Comparison of ENCODE assay signal across 8 mouse cellular contexts in the genomic region with DNA sequence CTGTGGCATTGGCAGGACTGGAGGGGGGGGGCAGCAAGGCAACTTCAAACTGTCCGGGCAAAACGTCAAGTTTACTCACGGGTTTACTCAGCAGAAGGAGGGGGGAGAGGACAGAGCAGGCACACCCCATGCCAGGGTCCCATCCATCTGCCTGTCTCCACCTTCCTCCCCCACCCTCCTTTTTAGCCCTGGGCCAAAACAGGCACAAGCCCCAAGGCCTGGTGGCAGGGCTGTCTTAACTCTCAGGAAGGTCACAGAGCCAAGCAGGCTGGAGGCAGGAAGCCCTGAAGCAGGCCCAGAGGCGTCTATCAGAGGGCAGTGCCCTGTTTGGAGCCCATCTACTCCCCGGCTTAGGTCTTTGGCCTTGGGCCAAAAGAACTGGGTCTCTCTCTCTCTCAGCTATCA. TPM values are rescaled to one million over a fixed set of nuclear protein-coding genes. Genes with fewer than 3 reads are reported as not detected.
A peak's percentile ranks its signal among the peaks of the same experiment; 100 is the strongest.
DNase-seq lines count a peak whose midpoint lies in the region; ATAC-seq and TF ChIP-seq lines count a peak whose summit lies in the region.

No protein-coding gene starts in this region.

- H3K79me2 ChIP-seq in CH12.LX (replicated peaks; ENCODE audit: control insufficient read depth, extremely low read depth, insufficient read depth, poor library complexity, severe bottlenecking) = peaks cover 39% of the 10 kb centered on the region

- H3K4me1 ChIP-seq in CH12.LX (ENCODE audit: control insufficient read depth in 1 of 2, insufficient read depth in 2 of 2) = peaks cover 6 to 54% of the 10 kb centered on the region in 2 experiments

- TF ChIP-seq EP300 in CH12.LX (IDR thresholded peaks at IDR 0.05; ENCODE audit: low read length) = no peak

- H3K27me3 ChIP-seq in CH12.LX (replicated peaks) = no peaks in the 10 kb centered on the region

- TF ChIP-seq CTCF in layer of hippocampus, adult 2 months (conservative IDR thresholded peaks at IDR 0.05) = no peak
- no peak for TF ChIP-seq CTCF in CH12.LX (conservative IDR thresholded peaks at IDR 0.05 in 1 of 2, IDR thresholded peaks at IDR 0.05 in 1 of 2; ENCODE audit: low read depth in 2 of 2, low read length in 2 of 2)

- H3K9ac ChIP-seq in CH12.LX (ENCODE audit: insufficient read depth, low read depth) = peak overlapping the region; percentile 97

- no peak for DNase-seq in layer of hippocampus, adult 2 months (ENCODE audit: low spot score in 2 of 2)
- DNase-seq in layer of hippocampus, adult 9-10 months (ENCODE audit: low spot score) = no peak
- DNase-seq in CH12.LX (ENCODE audit: extremely low read depth) = no peak
- DNase-seq in cerebellum, adult 9-10 months = peak; percentile 71
- DNase-seq in heart, postnatal 14 days = peak; percentile 45 to 61
- DNase-seq in lung, postnatal 36 days = peak; percentile 51
- no peak for DNase-seq in c-Kit-positive CD71-positive TER-119-positive erythroid progenitor cells, embryonic 14.5 days (ENCODE audit: low spot score)

- no peak for ATAC-seq in erythroid progenitor cell, adult 5-6 weeks (replicated peaks; ENCODE audit: low FRiP score, poor library complexity, severe bottlenecking)

- TF ChIP-seq POLR2A in CH12.LX (IDR thresholded peaks at IDR 0.05; ENCODE audit: low read depth, low read length) = no peak

- H3K27ac ChIP-seq in layer of hippocampus, adult 2 months = peak overlapping the region; percentile 92
- peak overlapping the region; percentile 99 for H3K27ac ChIP-seq in CH12.LX (ENCODE audit: insufficient read depth, low read depth)

- peaks cover 0 to 4% of the 10 kb centered on the region in 2 experiments for H3K36me3 ChIP-seq in CH12.LX (replicated peaks in 1 of 2; ENCODE audit: control insufficient read depth in 1 of 2, insufficient read depth in 1 of 2, low read length in 1 of 2)

- in situ Hi-C loops in CH12.LX (cut with MboI; ENCODE audit: low pct_ligation_motif_present, low pct_unique_long_range_greater_than_20kb, low sequenced_read_pairs) = no loop called here

- no peak for TF ChIP-seq RAD21 in CH12.LX (IDR thresholded peaks at IDR 0.05; ENCODE audit: low read depth, low read length)

- intact Hi-C loops in heart, postnatal 14 days (cut with DNase I) = no loop called here

- H3K9me3 ChIP-seq in CH12.LX (replicated peaks; ENCODE audit: low read length) = no peaks in the 10 kb centered on the region

- peak overlapping the region; percentile 79 for H3K4me2 ChIP-seq in CH12.LX (ENCODE audit: insufficient read depth, low read depth, poor library complexity, severe bottlenecking)

- H3K4me3 ChIP-seq in layer of hippocampus, adult 2 months = no peak overlapping the region; the same call in 1 of the 2 replicates
- H3K4me3 ChIP-seq in CH12.LX (replicated peaks in 1 of 3; ENCODE audit: low read depth in 2 of 3, low read length in 2 of 3, poor library complexity in 1 of 3) = peak overlapping the region; percentile 51 to 59 (median 54)

- dilution Hi-C loops in CH12.LX (cut with MboI; ENCODE audit: extremely low pct_ligation_motif_present, extremely low pct_unique_long_range_greater_than_20kb, low sequenced_read_pairs) = no loop called here

TF ChIP-seq in CH12.LX, 34 proteins besides CTCF, POLR2A, EP300 and RAD21:
- TF ChIP-seq JUND (conservative IDR thresholded peaks at IDR 0.05; ENCODE audit: low read depth, low read length) (no peak), SIN3A (IDR thresholded peaks at IDR 0.05; ENCODE audit: low read length) (0 out of 2 replicates have a peak, but pooled peaks have one; percentile 0), GABPA (IDR thresholded peaks at IDR 0.05; ENCODE audit: insufficient replicate concordance, low read depth, low read length) (no peak), BHLHE40 (IDR thresholded peaks at IDR 0.05; ENCODE audit: low read depth, low read length) (peak; percentile 7; the same call in 1 of the 2 replicates), ZNF384 (IDR thresholded peaks at IDR 0.05; ENCODE audit: low read depth, low read length) (no peak), ETS1 (conservative IDR thresholded peaks at IDR 0.05; ENCODE audit: low read depth, low read length) (no peak), IRF4 (IDR thresholded peaks at IDR 0.05; ENCODE audit: low read depth, low read length) (peak; percentile 74), ZMIZ1 (IDR thresholded peaks at IDR 0.05; ENCODE audit: low read depth, low read length) (no peak), MYC (IDR thresholded peaks at IDR 0.05; ENCODE audit: low read depth, low read length) (no peak)

RNA-seq across cellular contexts. Expression of gene Zbtb7b, which starts 4.5 kb away (rescaled TPM):
- 10 to 100 TPM; 11.3 to 13.4 TPM for total RNA-seq in layer of hippocampus, adult 2 months (2021)
- total RNA-seq in CH12.LX (2012; rRNA removed) (31.6 and 34.2 TPM in 2 replicates), CH12.LX (2014; rRNA removed) (11.9 and 12.7 TPM in 2 replicates)
- polyA plus RNA-seq in CH12.LX (2012; ENCODE audit: insufficient read length, low read depth) = 27.6 and 32.4 TPM in 2 replicates
- 10 to 100 TPM; 18.4 to 27.3 TPM for total RNA-seq in heart, postnatal 14 days (2021)
- total RNA-seq in erythroid progenitor cell, adult 5-6 weeks (2015; ENCODE audit: low replicate concordance) = 2.1 and 7.9 TPM in 2 replicates
- total RNA-seq in erythroid progenitor cell, adult 5-6 weeks (2017; ENCODE audit: low replicate concordance) = 5.1 and 8.9 TPM in 2 replicates

RNA-seq across cellular contexts. Expression of gene Lenep, which starts 12.5 kb away (rescaled TPM):
- 1 to 10 TPM; 5.8 to 7.1 TPM for total RNA-seq in layer of hippocampus, adult 2 months (2021)
- total RNA-seq in CH12.LX (2012; rRNA removed) = not detected in 2 replicates
- total RNA-seq in CH12.LX (2014; rRNA removed) = not detected in 2 replicates
- not detected in 2 replicates for polyA plus RNA-seq in CH12.LX (2012; ENCODE audit: insufficient read length, low read depth)
- total RNA-seq in heart, postnatal 14 days (2021) = under 1 TPM in 1 of 2 experiments, not detected in 1; 0.98 TPM
- 1.4 TPM in 1 of 2 replicates, not detected in the other for total RNA-seq in erythroid progenitor cell, adult 5-6 weeks (2015; ENCODE audit: low replicate concordance)
- not detected in 2 replicates for total RNA-seq in erythroid progenitor cell, adult 5-6 weeks (2017; ENCODE audit: low replicate concordance)

RNA-seq across cellular contexts. Expression of gene Flad1, which starts 21.6 kb away (rescaled TPM):
- 10 to 100 TPM; 37.2 to 39.8 TPM for total RNA-seq in layer of hippocampus, adult 2 months (2021)
- total RNA-seq in CH12.LX (2012; rRNA removed) = 26.9 and 29.0 TPM in 2 replicates
- total RNA-seq in CH12.LX (2014; rRNA removed) = 28.7 and 31.1 TPM in 2 replicates
- polyA plus RNA-seq in CH12.LX (2012; ENCODE audit: insufficient read length, low read depth) = 25.9 and 26.0 TPM in 2 replicates
- total RNA-seq in heart, postnatal 14 days (2021) = 10 to 100 TPM; 44.7 to 46.1 TPM
- 1.1 and 5.4 TPM in 2 replicates for total RNA-seq in erythroid progenitor cell, adult 5-6 weeks (2015; ENCODE audit: low replicate concordance)
- total RNA-seq in erythroid progenitor cell, adult 5-6 weeks (2017; ENCODE audit: low replicate concordance) = 0.68 and 1.3 TPM in 2 replicates

RNA-seq across cellular contexts. Expression of gene Dcst1, which starts 25.1 kb away (rescaled TPM):
- total RNA-seq in layer of hippocampus, adult 2 months (2021) = not detected
- 0.04 and 0.21 TPM in 2 replicates for total RNA-seq in CH12.LX (2012; rRNA removed)
- not detected in 2 replicates for total RNA-seq in CH12.LX (2014; rRNA removed)
- polyA plus RNA-seq in CH12.LX (2012; ENCODE audit: insufficient read length, low read depth) = 0.10 and 0.53 TPM in 2 replicates
- total RNA-seq in heart, postnatal 14 days (2021) = under 1 TPM; 0.22 to 0.48 TPM
- total RNA-seq in erythroid progenitor cell, adult 5-6 weeks (2015; ENCODE audit: low replicate concordance) = not detected in 2 replicates
- not detected in 2 replicates for total RNA-seq in erythroid progenitor cell, adult 5-6 weeks (2017; ENCODE audit: low replicate concordance)

RNA-seq across cellular contexts. Expression of gene Cks1b, which starts 28.1 kb away (rescaled TPM):
- total RNA-seq in layer of hippocampus, adult 2 months (2021) = 1 to 10 TPM; 1.4 to 2.7 TPM
- total RNA-seq in CH12.LX (2012; rRNA removed) (173 and 195 TPM in 2 replicates), CH12.LX (2014; rRNA removed) (224 and 268 TPM in 2 replicates)
- polyA plus RNA-seq in CH12.LX (2012; ENCODE audit: insufficient read length, low read depth) = 200 and 270 TPM in 2 replicates
- 10 to 100 TPM in 1 of 2 experiments, 1 to 10 TPM in 1; 7.9 to 14.4 TPM for total RNA-seq in heart, postnatal 14 days (2021)
- total RNA-seq in erythroid progenitor cell, adult 5-6 weeks (2015; ENCODE audit: low replicate concordance) = 245 and 268 TPM in 2 replicates
- 102 and 103 TPM in 2 replicates for total RNA-seq in erythroid progenitor cell, adult 5-6 weeks (2017; ENCODE audit: low replicate concordance)

Comparison
In these comparisons a context has a peak if more than half of its experiments do, and no peak if none do; other contexts are left out.
1. DNase-seq: peak in cerebellum, adult 9-10 months (single experiment), heart, postnatal 14 days (2 of 2) and lung, postnatal 36 days (single experiment); none in layer of hippocampus, adult 2 months (0 of 2), layer of hippocampus, adult 9-10 months (single experiment), CH12.LX (single experiment) and c-Kit-positive CD71-positive TER-119-positive erythroid progenitor cells, embryonic 14.5 days (single experiment).
2. RNA of gene Flad1, which starts 21.6 kb away (total RNA-seq): 44.7 to 46.1 TPM in heart, postnatal 14 days, 37.2 to 39.8 TPM in layer of hippocampus, adult 2 months and 26.9 to 31.1 TPM in CH12.LX; 0.68 to 5.4 TPM in erythroid progenitor cell, adult 5-6 weeks; every median in the first group is over 4 times any median in the second.